Mouse (Mus musculus): ENCODE data around the gene 6030408B16Rik. TPM values are rescaled to one million over a fixed set of nuclear protein-coding genes. Genes with fewer than 3 reads are reported as not detected.

6030408B16Rik gene
- total RNA-seq, 4 experiments from 2014 or later = 0.49 to 0.91 (median 0.71) TPM

- DNase-seq = no peak
Observed at GRCm38 (mm10) chr15:101267053-101268032, 25.7 kb upstream of the 6030408B16Rik start.

DNA sequence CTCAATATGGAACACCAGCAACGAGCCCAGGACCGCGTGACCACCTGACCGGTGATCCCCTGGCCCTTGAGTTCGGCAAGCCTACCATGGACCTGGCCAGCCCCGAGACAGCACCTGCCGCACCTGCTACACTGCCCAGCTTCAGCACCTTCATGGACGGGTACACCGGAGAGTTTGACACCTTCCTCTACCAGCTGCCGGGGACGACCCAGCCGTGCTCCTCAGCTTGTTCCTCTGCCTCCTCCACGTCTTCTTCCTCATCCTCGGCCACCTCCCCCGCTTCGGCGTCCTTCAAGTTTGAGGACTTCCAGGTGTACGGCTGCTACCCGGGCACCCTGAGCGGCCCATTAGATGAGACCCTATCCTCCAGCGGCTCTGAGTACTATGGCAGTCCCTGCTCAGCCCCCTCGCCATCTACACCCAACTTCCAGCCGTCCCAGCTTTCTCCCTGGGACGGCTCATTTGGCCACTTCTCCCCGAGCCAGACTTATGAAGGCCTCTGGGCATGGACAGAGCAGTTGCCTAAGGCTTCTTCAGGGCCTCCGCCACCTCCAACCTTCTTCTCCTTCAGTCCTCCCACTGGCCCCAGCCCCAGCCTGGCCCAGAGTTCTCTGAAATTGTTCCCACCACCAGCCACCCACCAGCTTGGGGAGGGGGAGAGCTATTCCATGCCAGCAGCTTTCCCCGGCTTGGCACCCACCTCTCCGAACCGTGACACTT, 22.8 kb upstream of the 6030408B16Rik start:
- no peak for DNase-seq

DNA sequence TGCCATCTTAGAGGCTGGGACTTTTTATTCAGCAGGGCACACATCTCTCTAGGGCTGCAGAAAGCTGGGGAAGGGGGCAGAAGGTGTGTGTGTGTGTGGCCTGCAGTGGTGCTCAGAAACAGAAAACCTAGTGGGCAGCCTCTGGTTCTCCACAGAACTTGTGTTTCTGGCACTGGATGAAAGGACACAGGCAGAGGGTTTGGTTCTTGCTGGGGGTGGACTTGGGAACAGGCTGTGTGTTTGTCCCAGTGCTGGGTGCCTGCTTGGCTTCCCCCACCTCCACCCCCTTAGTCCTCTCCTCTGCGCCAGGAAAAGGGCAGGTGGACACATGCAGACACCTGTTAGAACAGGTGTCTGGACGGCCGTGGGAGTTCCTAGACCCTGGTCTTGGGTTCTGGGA, 21.9 kb upstream of the 6030408B16Rik start:
- no peak for DNase-seq

DNA sequence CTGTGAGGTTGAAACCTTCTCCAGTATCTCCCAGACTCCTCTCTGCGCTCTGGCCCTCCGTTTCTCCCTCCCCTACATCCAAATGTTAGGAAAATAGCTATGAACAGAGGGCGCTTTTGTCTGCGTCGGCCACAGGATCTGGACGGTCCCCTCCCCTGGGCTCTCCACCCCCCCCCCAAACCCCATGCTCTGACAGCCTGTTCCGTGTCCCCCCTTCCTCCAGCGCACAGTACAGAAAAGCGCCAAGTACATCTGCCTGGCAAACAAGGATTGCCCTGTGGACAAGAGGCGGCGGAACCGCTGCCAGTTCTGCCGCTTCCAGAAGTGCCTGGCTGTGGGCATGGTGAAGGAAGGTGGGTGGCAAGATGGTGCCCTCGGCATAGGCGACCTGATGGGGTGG, 21.5 kb upstream of the 6030408B16Rik start:
- DNase-seq = no peak

GRCm38 (mm10) chr15:101274380-101274779, 18.6 kb upstream of the 6030408B16Rik start:
- no peak for DNase-seq

DNA sequence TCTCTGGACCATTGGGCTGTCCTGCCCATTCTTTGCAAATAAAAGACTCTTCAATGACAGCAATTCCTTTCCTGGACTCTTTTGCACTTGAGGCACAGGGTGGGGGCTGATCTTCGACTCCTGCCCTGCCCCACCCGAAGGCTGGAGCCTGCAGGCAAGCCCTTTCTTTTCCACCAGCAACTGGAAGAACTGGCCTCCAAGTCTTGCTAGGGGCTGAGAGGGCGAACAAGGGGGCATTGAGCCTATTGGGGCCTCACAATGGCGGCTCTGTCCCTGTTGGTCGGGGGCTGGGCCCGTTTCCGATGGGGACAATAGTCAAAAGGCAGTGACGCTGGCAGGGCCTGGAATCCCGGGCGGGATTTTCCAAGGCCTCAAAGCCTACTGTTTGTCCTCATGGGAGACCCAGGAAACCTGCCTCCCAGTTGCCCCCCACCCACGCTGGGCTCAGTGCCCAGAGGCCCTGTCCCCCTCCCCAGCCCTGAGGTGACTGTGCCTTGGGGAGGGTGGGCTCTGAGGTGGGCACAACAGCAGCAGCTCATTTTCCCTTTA, 15.6 kb upstream of the 6030408B16Rik start:
- DNase-seq = no peak

- DNase-seq = no peak
Observed at GRCm38 (mm10) chr15:101278589-101278988, 14.4 kb upstream of the 6030408B16Rik start.

GRCm38 (mm10) chr15:101279430-101279999, 13.5 kb upstream of the 6030408B16Rik start:
- DNase-seq = peak; percentile 95

DNA sequence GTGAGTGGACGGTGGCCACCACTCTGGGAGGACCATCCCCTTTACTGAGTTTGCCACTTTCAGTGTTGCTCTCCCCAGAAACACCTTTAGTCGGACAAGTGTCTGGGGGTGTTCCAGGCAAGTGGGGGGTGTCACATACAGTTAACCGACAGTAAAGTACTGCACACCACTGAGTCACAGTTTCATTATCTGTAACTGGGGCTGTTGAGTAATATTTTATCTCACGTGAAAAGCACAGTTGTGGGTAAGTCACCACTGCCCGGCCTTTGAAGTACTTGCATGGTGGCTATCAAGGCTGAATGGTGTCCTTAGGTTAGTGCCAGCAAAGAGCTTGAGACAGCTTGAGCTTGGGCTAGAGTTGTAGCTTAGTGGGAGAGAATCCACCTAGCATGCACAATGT, 10.5 kb upstream of the 6030408B16Rik start:
- peak; percentile 77 for DNase-seq

DNA sequence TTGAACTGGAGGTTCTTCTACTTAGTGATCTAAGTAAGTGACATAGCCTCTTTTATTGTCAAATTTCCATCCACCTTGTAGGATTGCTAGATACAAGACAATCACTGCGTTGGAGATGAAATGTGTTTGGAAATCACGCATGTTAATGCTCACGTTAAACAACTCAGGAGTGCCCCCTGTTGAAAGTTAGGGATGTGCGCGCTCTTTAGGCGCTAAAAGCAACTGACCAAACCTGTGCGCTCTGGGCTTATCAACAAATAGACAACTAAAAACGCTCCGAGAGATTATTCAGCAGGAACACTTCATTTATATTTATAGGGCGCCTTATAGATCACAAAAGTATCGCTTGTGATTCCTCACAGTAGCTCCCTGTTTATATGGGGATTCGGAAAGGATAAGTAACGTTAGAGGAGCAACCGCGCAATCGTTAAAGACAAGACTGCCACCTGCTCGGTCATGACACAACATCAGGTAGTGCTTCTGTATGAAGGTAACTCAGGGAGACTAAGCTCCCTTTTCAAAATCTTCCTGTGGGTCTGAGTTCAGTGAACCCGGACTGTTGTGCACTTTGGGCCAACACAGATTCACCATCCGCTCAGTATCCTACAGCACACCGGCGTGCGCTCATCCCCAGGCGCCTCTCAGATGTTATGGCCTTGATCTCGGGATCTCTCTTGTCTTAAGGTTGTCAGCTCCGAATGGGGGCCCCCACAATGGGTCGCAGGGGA, 9.7 kb upstream of the 6030408B16Rik start:
- no peak for DNase-seq

DNA sequence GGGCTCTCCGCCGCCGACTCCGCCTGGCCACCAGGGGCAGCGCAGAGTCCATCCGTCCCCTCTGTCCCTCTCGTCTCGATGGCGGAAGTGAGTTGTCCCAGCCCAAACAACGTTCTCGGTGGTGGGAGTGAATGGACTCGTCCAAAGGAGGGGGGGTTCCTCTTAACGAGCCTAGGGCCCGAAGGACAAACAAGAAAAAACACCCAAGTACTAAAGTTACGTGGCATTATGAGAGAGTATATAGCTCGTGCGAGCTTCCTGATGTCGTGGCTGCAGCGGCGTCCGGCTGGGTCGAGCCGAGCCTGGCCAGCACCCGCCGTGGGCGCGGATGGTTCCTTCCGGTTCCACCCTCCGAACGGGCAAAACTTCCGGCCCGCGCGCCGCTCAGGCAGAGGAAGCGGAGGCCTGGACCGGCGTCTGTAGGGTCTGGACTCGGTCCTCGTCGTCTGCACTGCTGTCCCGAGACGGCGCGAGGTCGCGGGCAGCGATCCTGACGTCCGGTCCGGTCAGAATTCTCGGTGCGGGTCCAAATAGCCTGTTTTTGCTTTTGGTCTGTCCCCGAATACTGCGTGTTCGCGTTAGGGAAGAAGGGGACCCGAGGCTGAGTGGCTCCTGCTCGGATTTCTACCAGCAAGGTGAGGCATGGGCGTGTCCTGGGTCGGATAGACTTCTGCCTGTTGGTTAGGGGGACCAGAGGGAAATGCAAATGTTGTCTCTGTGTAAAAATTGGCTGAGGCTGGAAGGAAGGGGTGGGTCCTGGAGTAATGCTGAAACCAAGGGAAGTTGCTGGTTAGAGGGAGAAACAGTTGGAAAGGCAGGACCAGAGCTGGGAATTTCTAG, 8.9 kb upstream of the 6030408B16Rik start, which contains the start of gene Atg101:
Atg101 (plus strand) TSS at position 362 of the 840 bp plus-strand sequence.
- peak; percentile 89 for DNase-seq

GRCm38 (mm10) chr15:101286129-101286770, 6.8 kb upstream of the 6030408B16Rik start:
- DNase-seq = no peak

DNA sequence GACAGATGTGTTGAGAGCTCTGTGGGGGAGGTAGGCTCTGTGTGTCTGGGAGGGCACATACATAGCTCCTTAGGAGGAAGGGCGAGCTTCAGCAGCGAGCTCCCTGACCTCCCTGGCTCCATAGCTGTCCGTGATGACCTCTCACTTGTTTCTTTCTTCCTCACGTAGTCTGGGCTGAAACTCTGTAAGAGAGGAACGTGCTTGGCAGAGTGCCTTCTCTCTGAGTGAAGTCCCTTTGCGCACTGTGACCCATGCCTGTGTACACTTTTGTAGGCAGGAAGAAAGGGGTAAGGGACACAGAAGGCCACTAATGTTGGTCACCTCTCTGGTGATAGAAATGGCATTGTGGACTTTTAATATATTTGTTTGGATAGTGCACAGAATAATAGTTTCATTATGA, 5.7 kb upstream of the 6030408B16Rik start:
- DNase-seq = no peak

DNA sequence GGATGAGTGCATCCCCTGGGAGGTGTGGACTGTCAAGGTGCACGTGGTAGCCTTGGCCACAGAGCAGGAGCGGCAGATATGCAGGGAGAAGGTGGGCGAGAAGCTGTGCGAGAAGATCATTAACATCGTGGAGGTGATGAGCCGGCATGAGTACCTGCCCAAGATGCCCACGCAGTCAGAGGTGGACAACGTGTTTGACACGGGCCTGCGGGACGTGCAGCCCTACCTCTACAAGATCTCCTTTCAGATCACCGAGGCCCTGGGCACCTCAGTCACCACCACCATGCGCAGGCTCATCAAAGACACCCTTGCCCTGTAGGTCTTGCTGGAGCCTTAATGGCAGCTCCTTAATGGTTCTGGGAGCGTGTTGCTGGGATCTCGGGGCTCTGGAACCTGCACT, 2.7 kb upstream of the 6030408B16Rik start:
- DNase-seq = no peak

- DNase-seq = no peak
Observed at GRCm38 (mm10) chr15:101292012-101292411, 1.0 kb upstream of the 6030408B16Rik start.

DNA sequence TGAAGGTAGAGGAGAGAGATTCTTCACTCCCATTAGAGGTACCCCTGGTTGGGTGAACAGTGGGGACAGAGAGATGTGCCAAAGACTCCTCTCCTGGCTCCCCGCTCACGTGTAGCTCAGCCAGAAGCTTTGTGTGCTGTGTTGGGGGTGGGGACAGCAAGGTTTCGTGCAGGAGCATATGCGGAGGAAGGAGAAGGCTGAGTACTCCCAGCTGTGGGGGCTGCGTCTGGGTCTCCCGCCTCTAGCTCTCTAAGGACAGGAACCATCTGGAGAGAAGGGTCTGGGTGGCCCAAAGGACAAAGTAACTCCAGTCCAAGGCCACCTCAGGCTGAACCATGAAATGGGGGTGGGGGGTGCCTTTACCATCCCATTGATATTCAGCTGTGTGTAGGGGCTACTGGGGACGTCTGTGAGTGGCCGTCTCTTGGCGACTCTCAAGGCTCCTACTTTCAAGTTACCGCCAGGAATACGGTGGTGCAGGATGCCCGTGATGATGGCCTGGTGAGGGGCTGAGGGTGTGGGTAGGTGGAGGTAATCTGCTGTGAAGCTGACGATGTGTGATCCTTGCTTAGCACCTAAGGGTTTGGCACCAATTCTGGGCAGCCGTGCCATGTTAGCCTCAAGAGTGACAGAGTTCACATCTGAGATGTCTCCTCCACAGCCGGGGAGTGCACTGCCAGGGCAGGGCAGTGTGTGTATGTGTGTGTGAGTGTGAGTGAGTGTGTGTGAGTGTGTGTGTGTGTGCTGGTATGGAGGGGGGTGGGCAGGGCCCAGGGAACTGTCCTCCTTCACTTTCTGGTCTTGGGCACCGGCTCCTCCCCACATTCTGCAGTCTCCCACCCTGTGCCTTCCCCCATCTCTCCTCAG, 1.2 kb downstream of the 6030408B16Rik start:
- no peak for DNase-seq

- DNase-seq = no peak
Observed at GRCm38 (mm10) chr15:101295106-101295505, 2.1 kb downstream of the 6030408B16Rik start.

- DNase-seq = no peak
Observed at GRCm38 (mm10) chr15:101295616-101296015, 2.6 kb downstream of the 6030408B16Rik start.

DNA sequence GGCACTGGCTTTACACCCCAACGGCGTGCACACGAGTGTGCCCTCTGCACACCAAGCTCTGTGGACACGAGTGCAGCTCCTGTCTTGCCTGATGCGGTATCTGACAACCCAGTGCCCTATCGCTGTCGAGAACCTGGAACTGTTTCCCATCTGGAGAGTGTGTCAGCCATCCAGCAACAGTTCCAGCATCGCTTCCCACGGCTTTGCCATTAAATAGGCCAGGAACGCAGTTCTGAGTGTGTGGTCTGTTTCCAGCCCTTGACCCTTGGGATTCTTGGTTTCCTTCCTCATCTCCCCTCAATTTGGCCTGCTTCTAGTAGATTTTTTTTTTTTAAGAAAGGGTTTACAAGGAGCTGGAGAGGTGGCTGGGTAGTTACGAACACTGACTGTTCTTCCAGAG, 3.1 kb downstream of the 6030408B16Rik start:
- no peak for DNase-seq

Data from adrenal gland, adult 8-10 months (tissue).